Mouse (Mus musculus): ENCODE measurements at regions not wholly inside any gene's neighbourhood (a gene's known extent, or its start where the extent isn't known, plus 50 kb on each side); places are given as distances from the start of the nearest gene placed in this dataset.

GRCm38 (mm10) chr9:41612802-41613550 lies 451.5 kb upstream of the Ubash3b start:
- WGBS (ENCODE audit: missing documents) = 90% methylated on average over 13 of the region's 14 CpGs
- H3K27ac ChIP-seq = no peak overlapping the region
- H3K4me3 ChIP-seq (ENCODE audit: inconsistent target) = no peak overlapping the region
- no peaks in the 10 kb centered on the region for H3K36me3 ChIP-seq (ENCODE audit: inconsistent target)
- no peaks in the 10 kb centered on the region for H3K79me2 ChIP-seq (ENCODE audit: inconsistent target)

- Histone ChIP-seq H3K79me2 (ENCODE audit: inconsistent target) (no peaks in the 10 kb centered on the region), H3K4me3 (ENCODE audit: inconsistent target) (no peak overlapping the region), H3K27ac (no peak overlapping the region), H3K36me3 (ENCODE audit: inconsistent target) (no peaks in the 10 kb centered on the region)
- WGBS (ENCODE audit: missing documents) = 8% methylated on average over 7 of the region's 7 CpGs
Measured at GRCm38 (mm10) chr9:41612452-41612795, 450.9 kb upstream of the Ubash3b start.

- no peaks in the 10 kb centered on the region for H3K36me3 ChIP-seq (ENCODE audit: inconsistent target)
- WGBS (ENCODE audit: missing documents) = 24% methylated on average over 9 of the region's 11 CpGs
- H3K27ac ChIP-seq = no peak overlapping the region
- no peak overlapping the region for H3K4me3 ChIP-seq (ENCODE audit: inconsistent target)
- no peaks in the 10 kb centered on the region for H3K79me2 ChIP-seq (ENCODE audit: inconsistent target)
Measured at GRCm38 (mm10) chr9:41611534-41612451, 450.3 kb upstream of the Ubash3b start.

- Histone ChIP-seq H3K79me2 (ENCODE audit: inconsistent target) (no peaks in the 10 kb centered on the region), H3K4me3 (ENCODE audit: inconsistent target) (no peak overlapping the region), H3K36me3 (ENCODE audit: inconsistent target) (no peaks in the 10 kb centered on the region), H3K27ac (no peak overlapping the region)
- 95% methylated on average over 4 of the region's 4 CpGs for WGBS (ENCODE audit: missing documents)
Measured at GRCm38 (mm10) chr9:41610347-41610746, 448.9 kb upstream of the Ubash3b start.

- H3K36me3 ChIP-seq (ENCODE audit: inconsistent target) = no peaks in the 10 kb centered on the region
- no peaks in the 10 kb centered on the region for H3K79me2 ChIP-seq (ENCODE audit: inconsistent target)
- no peak overlapping the region for H3K4me3 ChIP-seq (ENCODE audit: inconsistent target)
- 79% methylated on average over 1 of the region's 1 CpGs for WGBS (ENCODE audit: missing documents)
- H3K27ac ChIP-seq = no peak overlapping the region
Measured at GRCm38 (mm10) chr9:41606136-41606535, 444.6 kb upstream of the Ubash3b start.

GRCm38 (mm10) chr9:41604916-41605315 lies 443.4 kb upstream of the Ubash3b start:
- no peaks in the 10 kb centered on the region for H3K36me3 ChIP-seq (ENCODE audit: inconsistent target)
- H3K4me3 ChIP-seq (ENCODE audit: inconsistent target) = no peak overlapping the region
- H3K27ac ChIP-seq = no peak overlapping the region
- WGBS (ENCODE audit: missing documents) = 73% methylated on average over 1 of the region's 1 CpGs
- no peaks in the 10 kb centered on the region for H3K79me2 ChIP-seq (ENCODE audit: inconsistent target)

GRCm38 (mm10) chr9:41600778-41601177 lies 439.3 kb upstream of the Ubash3b start:
- Histone ChIP-seq H3K79me2 (ENCODE audit: inconsistent target) (no peaks in the 10 kb centered on the region), H3K27ac (no peak overlapping the region), H3K4me3 (ENCODE audit: inconsistent target) (no peak overlapping the region), H3K36me3 (ENCODE audit: inconsistent target) (no peaks in the 10 kb centered on the region)
- 56% methylated on average over 3 of the region's 3 CpGs for WGBS (ENCODE audit: missing documents)

- Histone ChIP-seq H3K36me3 (ENCODE audit: inconsistent target) (no peaks in the 10 kb centered on the region), H3K79me2 (ENCODE audit: inconsistent target) (no peaks in the 10 kb centered on the region), H3K4me3 (ENCODE audit: inconsistent target) (no peak overlapping the region), H3K27ac (no peak overlapping the region)
- WGBS (ENCODE audit: missing documents) = no CpG with 5 or more reads among the region's 1 CpGs
Measured at GRCm38 (mm10) chr9:41599874-41600273, 438.4 kb upstream of the Ubash3b start.

- Histone ChIP-seq H3K79me2 (ENCODE audit: inconsistent target) (no peaks in the 10 kb centered on the region), H3K4me3 (ENCODE audit: inconsistent target) (no peak overlapping the region), H3K36me3 (ENCODE audit: inconsistent target) (no peaks in the 10 kb centered on the region), H3K27ac (no peak overlapping the region)
- WGBS (ENCODE audit: missing documents) = 74% methylated on average over 5 of the region's 5 CpGs
Measured at GRCm38 (mm10) chr9:41595749-41596148, 434.3 kb upstream of the Ubash3b start.

GRCm38 (mm10) chr9:41593998-41594397 lies 432.5 kb upstream of the Ubash3b start:
- H3K79me2 ChIP-seq (ENCODE audit: inconsistent target) = no peaks in the 10 kb centered on the region
- WGBS (ENCODE audit: missing documents) = 93% methylated on average over 7 of the region's 7 CpGs
- no peak overlapping the region for H3K4me3 ChIP-seq (ENCODE audit: inconsistent target)
- no peak overlapping the region for H3K27ac ChIP-seq
- H3K36me3 ChIP-seq (ENCODE audit: inconsistent target) = no peaks in the 10 kb centered on the region

GRCm38 (mm10) chr9:41592900-41593690 lies 431.6 kb upstream of the Ubash3b start:
- WGBS (ENCODE audit: missing documents) = 83% methylated on average over 4 of the region's 4 CpGs
- Histone ChIP-seq H3K4me3 (ENCODE audit: inconsistent target) (no peak overlapping the region), H3K36me3 (ENCODE audit: inconsistent target) (no peaks in the 10 kb centered on the region), H3K27ac (no peak overlapping the region), H3K79me2 (ENCODE audit: inconsistent target) (no peaks in the 10 kb centered on the region)

GRCm38 (mm10) chr9:41592101-41592500 lies 430.6 kb upstream of the Ubash3b start:
- 70% methylated on average over 1 of the region's 1 CpGs for WGBS (ENCODE audit: missing documents)
- no peak overlapping the region for H3K4me3 ChIP-seq (ENCODE audit: inconsistent target)
- no peaks in the 10 kb centered on the region for H3K36me3 ChIP-seq (ENCODE audit: inconsistent target)
- H3K79me2 ChIP-seq (ENCODE audit: inconsistent target) = no peaks in the 10 kb centered on the region
- no peak overlapping the region for H3K27ac ChIP-seq

GRCm38 (mm10) chr9:41590164-41590563 lies 428.7 kb upstream of the Ubash3b start:
- H3K27ac ChIP-seq = no peak overlapping the region
- no peaks in the 10 kb centered on the region for H3K36me3 ChIP-seq (ENCODE audit: inconsistent target)
- no peaks in the 10 kb centered on the region for H3K79me2 ChIP-seq (ENCODE audit: inconsistent target)
- 86% methylated on average over 4 of the region's 4 CpGs for WGBS (ENCODE audit: missing documents)
- no peak overlapping the region for H3K4me3 ChIP-seq (ENCODE audit: inconsistent target)

- Histone ChIP-seq H3K36me3 (ENCODE audit: inconsistent target) (no peaks in the 10 kb centered on the region), H3K4me3 (ENCODE audit: inconsistent target) (no peak overlapping the region), H3K79me2 (ENCODE audit: inconsistent target) (no peaks in the 10 kb centered on the region), H3K27ac (no peak overlapping the region)
- 92% methylated on average over 9 of the region's 9 CpGs for WGBS (ENCODE audit: missing documents)
Measured at GRCm38 (mm10) chr9:41588466-41589425, 427.2 kb upstream of the Ubash3b start.

Data from macrophage (primary cell).